Mouse (Mus musculus): ENCODE results near the gene Cdon.
"Not testable (repeated sequence)": the region's sequence is repeated elsewhere in the genome, so short reads cannot be mapped to it uniquely, and the experiment has no call there.

Gene Cdon

GRCm38 (mm10) chr9:35420805-35421719 lies at the start of gene Cdon:
Gene Cdon (plus strand): TSS chr9:35421128.
- DNase-seq (ENCODE audit: low read depth, low spot score) = peak; percentile 96

- no peak for DNase-seq (ENCODE audit: low read depth, low spot score)
Observed at GRCm38 (mm10) chr9:35372324-35373101, 48.4 kb upstream of the Cdon start.

- no peak for DNase-seq (ENCODE audit: low read depth, low spot score)
Observed at GRCm38 (mm10) chr9:35377916-35378315, 43.0 kb upstream of the Cdon start.

GRCm38 (mm10) chr9:35378991-35379390 lies 41.9 kb upstream of the Cdon start:
- DNase-seq (ENCODE audit: low read depth, low spot score) = no peak

GRCm38 (mm10) chr9:35399896-35400295 lies 21.0 kb upstream of the Cdon start:
- no peak for DNase-seq (ENCODE audit: low read depth, low spot score)

GRCm38 (mm10) chr9:35400398-35400797 lies 20.5 kb upstream of the Cdon start:
- no peak for DNase-seq (ENCODE audit: low read depth, low spot score)

GRCm38 (mm10) chr9:35400831-35401230 lies 20.1 kb upstream of the Cdon start:
- DNase-seq (ENCODE audit: low read depth, low spot score) = no peak

GRCm38 (mm10) chr9:35402584-35402991 lies 18.3 kb upstream of the Cdon start:
- no peak for DNase-seq (ENCODE audit: low read depth, low spot score)

- DNase-seq (ENCODE audit: low read depth, low spot score) = no peak
Observed at GRCm38 (mm10) chr9:35403490-35403889, 17.4 kb upstream of the Cdon start.

- no peak for DNase-seq (ENCODE audit: low read depth, low spot score)
Observed at GRCm38 (mm10) chr9:35405038-35405905, 15.7 kb upstream of the Cdon start.

GRCm38 (mm10) chr9:35411225-35411965 lies 9.5 kb upstream of the Cdon start:
- DNase-seq (ENCODE audit: low read depth, low spot score) = no peak

- no peak for DNase-seq (ENCODE audit: low read depth, low spot score)
Observed at GRCm38 (mm10) chr9:35411975-35412374, 9.0 kb upstream of the Cdon start.

GRCm38 (mm10) chr9:35421730-35422235 lies 855 bp downstream of the Cdon start:
- peak; percentile 79 for DNase-seq (ENCODE audit: low read depth, low spot score)

- no peak for DNase-seq (ENCODE audit: low read depth, low spot score)
Observed at GRCm38 (mm10) chr9:35422405-35422941, 1.5 kb downstream of the Cdon start.

- peak; percentile 75 for DNase-seq (ENCODE audit: low read depth, low spot score)
Observed at GRCm38 (mm10) chr9:35423265-35423664, 2.3 kb downstream of the Cdon start.

- no peak for DNase-seq (ENCODE audit: low read depth, low spot score)
Observed at GRCm38 (mm10) chr9:35424671-35425070, 3.7 kb downstream of the Cdon start.

- no peak for DNase-seq (ENCODE audit: low read depth, low spot score)
Observed at GRCm38 (mm10) chr9:35430476-35430875, 9.5 kb downstream of the Cdon start.

GRCm38 (mm10) chr9:35431396-35431795 lies 10.5 kb downstream of the Cdon start:
- DNase-seq (ENCODE audit: low read depth, low spot score) = no peak

GRCm38 (mm10) chr9:35432717-35433297 lies 11.9 kb downstream of the Cdon start:
- not testable (repeated sequence) for DNase-seq (ENCODE audit: low read depth, low spot score)

- DNase-seq (ENCODE audit: low read depth, low spot score) = no peak
Observed at GRCm38 (mm10) chr9:35434340-35434739, 13.4 kb downstream of the Cdon start.
